In genomic region chr3:115718886-115719285, GRCm38 (mm10) we compare ENCODE assay signal across 18 mouse cellular contexts.
"Had no signal": no experiment of that assay in that cellular context is flagged by ENCODE, and none has a peak within 500 bp of the region (broad histone marks: within the 10 kb centered on the region; RNA-seq: fewer than 3 reads in every experiment).

No protein-coding gene starts in this region.

- H3K27me3 ChIP-seq: liver, embryonic 15.5 days; megakaryocyte, embryonic 14.5 days; stomach, embryonic 15.5 days had no signal

- H3K4me3 ChIP-seq: liver, embryonic 15.5 days; megakaryocyte, embryonic 14.5 days; midbrain, embryonic 13.5 days; midbrain, embryonic 15.5 days; neural tube, embryonic 13.5 days; neural tube, embryonic 15.5 days; stomach, embryonic 15.5 days had no signal

- H3K9me3 ChIP-seq: liver, embryonic 15.5 days; megakaryocyte, embryonic 14.5 days; midbrain, embryonic 13.5 days; midbrain, embryonic 15.5 days; neural tube, embryonic 13.5 days; neural tube, embryonic 15.5 days; stomach, embryonic 15.5 days had no signal

- H3K27ac ChIP-seq: liver, embryonic 15.5 days; macrophage; midbrain, embryonic 13.5 days; midbrain, embryonic 15.5 days; neural tube, embryonic 13.5 days; neural tube, embryonic 15.5 days; stomach, embryonic 15.5 days; stomach, postnatal 0 days had no signal

- H3K9ac ChIP-seq: liver, embryonic 15.5 days; liver, postnatal 0 days; midbrain, embryonic 13.5 days; midbrain, embryonic 15.5 days; neural tube, embryonic 13.5 days; neural tube, embryonic 15.5 days; stomach, embryonic 15.5 days had no signal

- DNase-seq: liver, postnatal 0 days; lung, adult 2 months; lung, postnatal 10 days; lung, postnatal 36 days; right cerebral cortex, postnatal 14 days; thymus, adult 2 months; thymus, postnatal 25 days; thymus, postnatal 4 days had no signal

- H3K4me2 ChIP-seq: liver, embryonic 15.5 days; midbrain, embryonic 11.5 days; midbrain, embryonic 13.5 days; midbrain, embryonic 15.5 days; neural tube, embryonic 13.5 days; neural tube, embryonic 15.5 days; stomach, embryonic 15.5 days had no signal

- ATAC-seq: liver, postnatal 0 days; midbrain, embryonic 13.5 days; midbrain, embryonic 15.5 days had no signal

- H3K36me3 ChIP-seq: liver, embryonic 15.5 days; midbrain, embryonic 13.5 days; midbrain, embryonic 15.5 days; neural tube, embryonic 13.5 days; neural tube, embryonic 15.5 days; stomach, embryonic 15.5 days had no signal
